Mouse (Mus musculus) spleen, adult 12 weeks (tissue): ENCODE data around the gene Bola2.
"Not testable (repeated sequence)": the region's sequence is repeated elsewhere in the genome, so short reads cannot be mapped to it uniquely, and the experiment has no call there.

Experiments
- DNase-seq: peaks from one replicate; pipeline ENCODE4 v3.0.0; 2022; ENCODE audit warnings: low spot score

Gene Bola2

DNA sequence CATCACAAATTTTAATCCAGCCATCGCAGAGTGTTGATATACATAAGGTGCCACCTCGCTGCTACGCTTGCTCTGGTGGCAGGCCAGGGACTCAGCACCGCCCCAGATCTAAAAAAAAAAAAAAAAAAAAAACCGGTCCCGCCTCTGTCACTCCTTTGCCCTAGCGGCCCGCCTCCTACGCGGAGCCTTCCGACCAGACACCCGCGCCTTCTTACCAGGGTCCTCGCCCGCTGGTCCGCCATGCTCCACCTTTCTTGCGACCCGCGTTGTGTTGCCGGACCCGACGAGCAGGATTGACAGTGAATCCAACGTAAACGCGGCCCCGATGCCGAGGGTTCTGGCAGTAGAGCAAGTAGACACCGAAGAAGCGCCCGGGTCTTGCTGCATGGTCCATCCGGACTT, at the start of gene Bola2:
Gene Bola2 (plus strand): TSS at position 192 of the 402 bp plus-strand sequence.
- no peak for DNase-seq

DNA sequence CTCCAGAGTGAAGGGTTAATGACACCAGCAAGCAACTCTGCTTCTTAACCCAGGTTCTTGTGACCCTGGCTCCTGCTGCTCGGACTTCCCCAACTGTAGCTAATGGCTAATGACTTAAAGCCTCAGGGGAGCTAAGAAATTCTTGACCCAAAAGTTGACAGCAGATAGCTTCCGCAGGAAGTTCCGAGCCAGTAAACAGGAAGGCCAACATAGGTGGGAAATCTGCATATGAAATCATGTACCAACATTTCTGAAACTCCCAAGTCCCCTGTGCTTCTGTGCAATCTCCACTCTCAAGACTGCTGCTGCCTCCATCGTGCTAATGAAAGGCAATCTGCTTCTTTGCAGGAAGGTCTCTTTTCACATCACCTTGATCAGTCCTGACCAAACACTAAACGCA, 49.5 kb upstream of the Bola2 start:
- DNase-seq = no peak

DNA sequence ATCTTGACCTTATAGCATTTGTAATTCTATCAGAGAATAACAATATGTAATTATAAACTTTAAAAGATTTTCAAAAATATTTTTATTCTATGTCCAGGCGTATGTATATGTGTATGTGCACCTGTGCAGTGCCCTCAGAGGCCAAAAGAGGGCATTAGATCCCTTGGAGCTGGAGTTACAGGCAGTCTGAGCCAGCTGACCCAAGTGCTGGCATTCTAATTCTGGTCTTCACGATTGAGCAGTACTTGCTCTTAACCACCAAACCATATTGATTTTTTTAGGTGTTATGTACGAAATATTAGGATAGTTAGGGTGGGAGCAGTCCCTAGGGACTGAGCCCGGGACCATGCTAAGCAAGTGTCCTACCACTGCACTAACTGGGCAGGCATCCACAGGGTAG, 46.7 kb upstream of the Bola2 start:
- no peak for DNase-seq

DNA sequence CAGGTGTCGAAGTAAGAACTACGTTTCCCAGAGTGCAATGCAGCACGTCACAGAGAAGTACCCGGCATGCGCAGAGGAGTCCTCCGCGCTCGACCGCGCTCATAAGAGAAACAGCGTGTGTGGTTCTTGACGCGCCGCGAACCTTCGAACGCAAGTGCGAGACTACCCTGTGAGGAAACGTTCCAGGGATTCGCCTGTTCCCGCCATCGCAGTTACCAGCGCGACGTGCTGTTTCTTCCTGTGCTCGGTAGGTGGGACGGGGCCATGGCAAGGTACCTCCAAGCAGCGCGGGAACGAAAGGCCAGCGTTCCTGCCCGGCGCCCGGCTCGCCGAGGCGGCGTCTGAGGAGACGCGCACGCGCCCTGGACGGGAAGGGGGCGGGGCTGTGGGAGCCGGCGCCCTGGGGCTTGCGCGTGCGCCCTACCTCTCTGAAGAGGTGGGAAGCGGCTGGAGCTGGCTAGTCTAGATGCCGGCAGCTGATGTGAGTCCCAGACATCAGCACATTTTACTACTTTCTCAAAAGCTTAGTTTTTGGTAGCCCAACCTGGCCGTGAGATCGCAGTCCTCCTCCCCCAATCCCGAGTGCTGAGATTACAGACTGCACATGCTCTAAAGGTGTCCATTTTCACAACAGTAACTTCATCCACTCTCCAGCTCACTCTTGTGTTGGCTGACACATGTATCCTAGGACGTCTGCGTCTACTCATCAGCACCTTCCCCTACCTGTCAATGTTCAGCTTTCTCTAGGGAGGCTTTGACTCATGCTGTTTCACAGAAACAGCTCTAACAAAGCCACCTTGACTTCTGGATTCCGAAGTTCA, 45.8 kb upstream of the Bola2 start, which contains the start of gene Sgf29:
Gene Sgf29 (plus strand): TSS at position 79 of the 821 bp plus-strand sequence.
- peak; percentile 90 for DNase-seq

DNA sequence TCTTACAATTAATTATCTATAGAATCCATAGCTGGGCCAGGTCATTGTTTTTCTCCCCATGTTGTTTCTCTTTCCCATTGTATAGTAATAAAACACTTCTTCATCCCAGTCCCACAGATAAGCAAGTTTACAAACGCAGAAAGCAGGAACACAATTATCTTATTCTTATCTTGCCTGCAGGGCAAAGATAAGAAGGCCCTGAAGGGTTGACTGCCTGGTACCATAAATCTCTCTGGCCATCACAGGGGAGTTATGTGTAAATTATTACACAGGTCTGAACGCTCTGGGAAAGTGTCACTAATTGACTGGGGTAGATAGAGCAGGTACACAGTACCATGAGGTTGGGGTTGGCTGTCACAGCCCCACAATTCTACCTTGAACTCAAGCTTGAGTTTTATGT, 44.3 kb upstream of the Bola2 start:
- no peak for DNase-seq

DNA sequence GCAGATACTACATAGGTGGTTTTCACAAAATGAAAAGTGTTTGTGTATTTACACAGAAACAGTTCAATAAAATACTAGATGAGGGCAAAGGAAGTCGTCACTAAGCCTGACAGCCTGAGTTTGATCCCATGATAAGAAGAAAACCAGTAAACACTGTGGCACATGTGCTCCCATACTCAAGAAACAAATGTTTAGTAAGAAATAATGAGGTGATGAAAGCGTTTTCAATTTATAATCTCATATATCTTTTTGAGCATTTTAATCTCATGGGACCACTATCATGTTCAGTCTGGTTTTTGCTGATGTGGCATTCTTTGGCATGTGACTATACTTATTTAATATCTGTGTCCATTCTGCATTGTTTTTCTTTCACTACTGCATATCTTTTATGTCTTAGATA, 41.2 kb upstream of the Bola2 start:
- no peak for DNase-seq

DNA sequence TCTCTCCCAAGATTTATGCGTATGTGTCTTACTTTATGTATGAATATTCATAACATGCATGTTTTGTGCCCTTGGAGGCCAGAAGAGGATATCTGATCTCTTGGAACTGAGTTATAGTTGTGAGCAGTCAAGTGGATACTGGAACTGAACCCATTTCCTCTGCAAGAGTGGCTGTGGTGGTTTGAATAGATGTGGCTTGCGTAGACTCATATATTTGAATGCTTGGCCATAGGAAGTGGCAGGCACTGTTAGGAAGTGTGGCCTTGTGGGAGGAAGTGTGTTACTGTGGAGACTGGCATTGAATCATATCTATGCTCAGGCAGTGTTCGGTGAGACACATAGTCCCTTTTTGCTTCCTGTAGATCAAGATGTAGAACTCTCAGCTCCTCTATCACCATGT, 39.5 kb upstream of the Bola2 start:
- DNase-seq = no peak

DNA sequence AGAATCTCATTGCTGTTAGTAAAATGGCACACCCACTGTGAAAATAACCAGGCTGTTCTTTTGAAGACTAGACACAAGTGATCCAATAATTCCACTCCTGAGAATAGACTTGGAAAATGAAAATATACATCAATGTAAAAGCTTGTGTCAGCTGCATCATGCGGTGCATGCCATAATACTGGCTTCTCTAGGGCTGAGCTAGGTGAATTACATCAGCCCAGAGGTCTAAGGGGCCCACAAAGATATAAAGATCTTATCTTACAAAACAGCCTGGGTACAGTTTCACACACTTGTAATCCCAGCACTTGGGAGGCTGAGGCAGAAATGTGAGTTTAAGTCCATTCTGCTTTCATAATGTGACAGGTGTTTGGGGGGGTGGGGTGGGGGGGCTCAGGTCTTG, 37.7 kb upstream of the Bola2 start:
- no peak for DNase-seq

DNA sequence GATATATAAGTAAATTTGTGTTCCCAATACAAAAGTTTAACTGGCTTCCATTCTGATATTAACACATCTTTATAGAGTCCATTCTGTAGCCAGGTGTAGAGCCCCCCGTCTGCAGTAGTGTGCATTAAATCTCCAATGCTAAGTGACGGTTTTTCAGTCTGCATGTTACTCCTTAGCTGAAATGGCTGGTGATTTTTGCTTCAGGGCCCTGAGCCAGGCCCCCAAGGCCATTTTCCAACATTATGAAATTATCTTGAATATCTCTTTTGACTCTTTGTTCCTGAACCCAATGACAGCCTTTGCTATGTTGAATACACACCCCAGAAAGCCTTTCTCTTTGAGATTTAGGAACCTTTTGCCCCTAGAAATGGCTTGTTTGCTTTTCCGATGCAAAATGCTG, 35.4 kb upstream of the Bola2 start:
- no peak for DNase-seq

DNA sequence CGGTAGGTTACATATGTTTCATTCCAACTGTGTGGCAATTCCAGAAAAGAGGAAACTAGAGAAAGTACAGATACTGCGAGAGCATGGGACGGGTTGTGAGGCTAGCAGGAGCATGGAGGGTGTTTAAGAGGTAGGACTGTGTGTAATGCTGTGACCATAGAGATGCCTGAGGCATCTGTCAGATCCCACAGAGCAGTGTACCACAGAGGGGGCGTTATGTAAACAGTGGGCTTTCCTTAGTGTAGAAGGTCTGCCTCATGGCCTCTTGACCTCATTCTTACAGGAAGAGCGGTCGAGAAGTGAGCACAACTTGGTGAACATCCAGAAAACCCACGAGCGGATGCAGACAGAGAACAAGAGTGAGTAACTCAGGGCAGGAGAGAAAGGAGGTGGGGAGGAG, 31.6 kb upstream of the Bola2 start:
- DNase-seq = no peak

DNA sequence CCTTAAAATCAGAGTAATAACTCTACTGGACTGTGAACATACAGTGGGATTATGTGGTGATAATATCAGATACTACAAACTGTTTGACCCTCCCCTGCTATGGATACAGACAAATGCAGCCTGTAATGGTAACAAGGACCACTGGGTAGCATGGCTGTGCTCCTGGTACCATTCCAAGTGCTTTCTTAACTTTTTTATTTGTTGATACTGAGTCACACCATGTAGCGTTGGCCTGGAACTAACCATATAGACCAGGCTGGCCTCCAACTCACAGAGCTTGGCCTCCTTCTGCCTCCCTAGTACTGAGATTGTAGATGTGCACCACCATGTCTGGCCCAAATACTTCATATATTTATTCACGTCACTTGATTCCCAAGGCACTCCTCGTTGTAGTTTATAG, 29.9 kb upstream of the Bola2 start:
- no peak for DNase-seq

DNA sequence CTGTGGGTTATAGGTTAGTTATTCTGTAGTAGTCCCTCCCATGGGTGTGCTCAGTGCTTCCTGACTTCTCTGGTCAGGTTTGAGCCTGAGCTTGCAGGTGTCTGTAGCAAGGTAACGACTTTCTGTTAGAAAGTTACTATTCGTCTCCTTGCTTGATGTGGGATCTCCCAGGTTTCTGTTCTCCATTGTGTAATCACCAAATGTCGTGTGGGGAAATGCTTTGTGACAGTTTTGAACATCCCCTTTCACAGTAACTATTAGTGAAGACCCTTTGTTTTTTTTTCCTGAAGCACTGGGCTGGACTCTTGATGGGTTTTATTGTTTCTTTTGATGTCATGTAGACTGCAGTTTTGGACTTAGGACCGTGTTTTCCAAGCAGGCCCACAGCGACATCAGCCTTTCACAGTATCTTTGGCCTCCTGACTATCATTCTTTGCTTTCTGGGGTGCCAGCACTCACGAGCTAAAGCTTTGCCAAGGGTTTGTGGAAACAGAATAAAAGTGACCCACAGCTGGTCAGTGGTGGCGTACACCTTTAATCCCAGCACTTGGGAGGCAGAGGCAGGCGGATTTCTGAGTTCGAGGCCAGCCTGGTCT, 27.6 kb upstream of the Bola2 start:
- no peak for DNase-seq

DNA sequence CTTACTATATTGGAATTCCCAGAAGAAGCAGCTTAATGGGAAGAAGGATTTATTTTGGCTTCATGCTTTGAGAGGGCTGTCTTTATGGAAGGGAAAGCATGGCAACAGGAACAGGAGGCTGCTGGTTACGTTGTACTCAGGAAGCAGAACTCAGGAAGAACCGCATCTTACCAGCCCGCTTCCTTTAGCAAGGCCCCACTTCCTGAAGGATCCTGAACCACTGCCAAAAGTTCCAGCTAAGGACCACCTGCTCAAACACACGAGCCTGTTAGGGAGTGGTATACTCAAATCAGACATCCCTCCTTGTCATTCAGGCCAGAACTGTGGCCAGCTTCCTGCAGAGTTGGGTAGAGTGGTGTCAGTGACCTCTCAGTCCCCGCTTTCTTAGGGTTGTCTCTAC, 26.7 kb upstream of the Bola2 start:
- no peak for DNase-seq

DNA sequence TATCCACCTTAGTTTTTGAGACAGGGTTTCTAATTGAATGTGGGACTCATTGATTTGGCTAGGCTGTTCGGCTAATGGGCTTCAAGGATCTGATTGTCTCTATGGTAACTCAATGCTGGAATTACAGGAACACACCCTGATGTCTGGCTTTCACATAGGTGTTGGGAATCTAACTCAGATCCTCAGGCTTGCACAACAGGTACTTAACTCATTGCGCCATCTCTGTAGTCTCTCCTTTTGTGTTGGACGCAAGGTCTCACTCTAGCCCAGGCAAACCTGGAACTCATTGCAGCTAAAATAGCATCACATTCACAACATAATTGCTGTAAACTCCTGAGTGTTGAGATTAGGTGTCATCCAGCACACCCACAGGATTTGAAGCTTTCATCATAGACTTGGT, 25.0 kb upstream of the Bola2 start:
- no peak for DNase-seq

DNA sequence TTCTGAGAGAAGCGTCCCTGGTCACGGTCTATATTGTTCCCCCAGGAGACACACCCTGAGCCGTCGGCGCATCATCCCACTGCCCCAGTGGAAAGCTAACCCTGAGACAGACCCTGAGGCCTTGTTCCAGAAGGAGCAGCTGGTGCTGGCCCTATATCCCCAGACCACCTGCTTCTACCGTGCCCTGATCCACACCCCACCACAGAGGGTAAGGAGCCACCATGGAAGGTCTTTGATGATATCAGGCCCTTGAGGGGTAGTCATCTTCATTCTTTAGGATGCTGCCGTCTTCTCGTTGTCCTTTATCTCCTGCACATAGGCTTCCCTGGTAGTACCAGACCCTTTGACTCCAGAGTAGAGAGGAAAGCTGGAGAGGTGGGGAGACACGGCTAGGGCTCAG, 23.1 kb upstream of the Bola2 start:
- no peak for DNase-seq

DNA sequence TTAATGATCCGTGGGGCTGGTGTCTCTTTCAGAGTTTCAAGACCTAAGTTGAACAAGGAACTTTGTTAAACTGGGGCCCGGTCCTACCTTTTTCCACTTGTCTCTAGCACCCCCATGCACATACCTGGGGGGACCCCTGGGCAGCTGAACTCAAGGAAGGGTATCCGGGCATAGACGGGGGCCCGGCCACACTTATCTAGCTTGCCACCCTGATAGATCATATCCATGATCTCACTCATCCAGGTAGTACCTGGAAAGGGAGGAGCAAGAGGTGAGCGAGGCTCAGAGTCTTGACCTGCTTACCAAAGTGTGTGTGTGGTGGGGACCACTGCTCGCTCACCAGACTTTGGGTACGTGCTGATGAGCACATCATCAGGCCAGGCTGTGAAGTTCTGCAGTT, 20.1 kb upstream of the Bola2 start:
- no peak for DNase-seq

DNA sequence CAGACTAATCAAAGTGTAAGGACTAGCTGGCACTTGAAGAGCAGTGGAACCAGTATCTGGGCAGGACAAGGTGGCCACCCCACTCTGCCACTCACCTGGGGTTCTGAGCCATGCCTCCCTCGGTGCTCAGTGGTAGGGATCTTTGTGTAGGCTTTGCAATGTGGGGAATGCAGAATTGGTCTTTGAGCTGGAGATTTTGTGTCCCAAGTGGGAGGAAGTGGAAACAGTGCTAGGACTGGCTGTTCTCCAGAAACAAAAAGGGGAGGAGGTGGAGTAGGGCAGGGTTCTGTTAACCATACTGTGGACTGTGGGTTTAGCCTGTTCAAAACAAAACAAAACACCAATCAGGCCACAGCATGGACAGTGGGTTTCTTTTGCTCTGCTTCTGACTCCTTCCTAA, 19.0 kb upstream of the Bola2 start, which contains the start of gene Sult1a1:
Gene Sult1a1 (minus strand): TSS at position 226 of the 400 bp plus-strand sequence.
- DNase-seq = no peak

DNA sequence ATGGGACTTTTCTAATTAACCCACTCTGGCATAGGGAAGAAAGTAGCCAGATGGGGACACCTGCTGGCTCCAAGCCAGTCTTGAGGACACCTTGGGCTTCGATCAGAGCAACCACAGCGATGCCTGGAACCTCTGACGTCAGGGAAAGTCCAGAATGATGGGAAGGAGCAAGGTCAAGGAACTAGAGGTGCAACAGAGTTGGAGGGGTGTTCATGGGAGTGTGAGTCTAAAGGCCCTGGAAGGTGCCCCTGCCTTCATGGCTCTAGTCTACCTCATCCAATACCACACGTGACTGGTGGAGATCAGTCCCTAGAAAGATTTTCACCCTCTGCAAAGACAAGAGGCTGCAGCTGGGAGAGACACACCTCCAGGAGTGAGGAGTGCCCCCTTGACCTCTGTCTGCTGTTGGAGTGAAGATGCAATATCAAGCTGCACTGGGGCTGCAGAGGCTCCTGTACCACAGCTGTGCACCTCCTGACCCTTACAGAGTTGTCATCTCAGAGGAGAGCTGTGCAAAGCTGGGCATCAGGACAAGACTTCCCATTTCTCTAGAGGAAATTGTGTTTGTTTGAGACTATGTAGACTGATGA, 18.5 kb upstream of the Bola2 start:
- DNase-seq = no peak

DNA sequence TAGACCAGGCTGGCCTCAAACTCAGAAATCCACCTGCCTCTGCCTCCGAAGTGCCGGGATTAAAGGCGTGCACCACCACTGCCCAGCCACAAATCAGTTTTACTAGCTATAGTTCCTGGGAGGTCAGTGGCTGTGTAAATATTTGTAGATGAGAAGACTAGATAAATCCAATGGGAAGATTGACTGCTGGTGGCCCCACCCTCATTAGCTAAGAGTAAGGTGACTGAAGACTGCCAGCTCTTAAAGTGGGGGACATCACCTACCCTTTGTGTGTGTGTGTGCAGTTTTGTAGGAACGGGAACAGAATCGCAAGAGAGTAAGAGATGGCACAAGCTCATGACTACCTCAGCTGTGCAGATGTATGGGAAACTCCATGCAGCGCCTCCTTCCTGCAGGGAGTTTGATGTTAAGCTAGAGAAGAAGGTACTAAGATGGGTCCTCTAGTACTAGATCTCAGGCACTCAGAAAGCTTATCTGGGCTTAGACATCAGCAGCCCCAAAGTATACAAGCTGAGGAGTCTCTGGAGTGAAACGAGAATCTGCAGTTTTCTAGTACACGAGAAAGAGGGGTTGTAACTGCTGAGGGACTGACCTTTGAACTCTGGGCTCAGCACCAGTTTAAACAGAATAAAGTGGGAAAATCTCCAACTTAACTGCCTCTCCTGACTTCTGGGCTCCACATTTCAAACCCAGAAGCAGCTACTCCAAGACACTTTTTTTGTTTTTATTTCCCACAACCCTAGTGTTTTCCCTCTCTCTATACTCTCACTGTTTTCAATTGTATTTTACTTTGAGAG, 16.5 kb upstream of the Bola2 start:
- DNase-seq = no peak

DNA sequence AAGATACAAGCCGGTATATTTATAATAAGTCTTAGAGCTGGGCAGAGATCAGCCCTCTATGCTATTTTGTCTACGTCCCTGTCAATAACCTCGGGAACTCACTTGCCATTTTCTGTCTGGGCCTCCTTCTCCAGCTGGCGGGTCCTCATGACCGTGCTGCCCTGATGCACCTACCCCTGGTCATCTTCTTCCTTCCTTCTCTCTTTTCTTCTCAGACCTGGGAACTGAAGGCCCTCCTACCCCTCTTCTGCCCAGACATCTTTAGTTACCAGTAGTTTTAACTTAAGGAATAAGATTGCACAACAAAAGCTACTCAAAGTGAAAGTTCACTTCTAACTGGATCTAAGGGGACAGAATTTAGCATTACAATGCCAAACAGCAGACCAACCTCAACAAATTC, 15.5 kb upstream of the Bola2 start:
- DNase-seq = no peak

DNA sequence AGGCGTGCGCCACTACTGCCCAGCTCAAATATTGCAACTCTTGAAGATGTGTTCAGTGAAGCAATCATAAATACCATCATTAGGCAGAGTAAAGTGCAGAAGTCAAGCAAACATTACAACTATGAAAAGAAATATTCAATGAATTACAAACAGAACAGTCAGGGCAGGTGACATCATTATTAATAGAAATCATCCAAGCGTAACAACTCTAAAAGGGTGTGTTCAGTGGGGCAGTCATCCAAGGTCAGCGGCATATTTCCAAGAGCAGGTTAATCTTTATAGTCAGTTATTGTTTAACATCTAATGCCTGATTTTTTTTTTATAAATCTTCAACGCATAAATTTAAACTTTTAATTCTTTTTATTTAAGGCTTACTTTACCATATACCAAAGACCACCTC, 14.0 kb upstream of the Bola2 start:
- no peak for DNase-seq

DNA sequence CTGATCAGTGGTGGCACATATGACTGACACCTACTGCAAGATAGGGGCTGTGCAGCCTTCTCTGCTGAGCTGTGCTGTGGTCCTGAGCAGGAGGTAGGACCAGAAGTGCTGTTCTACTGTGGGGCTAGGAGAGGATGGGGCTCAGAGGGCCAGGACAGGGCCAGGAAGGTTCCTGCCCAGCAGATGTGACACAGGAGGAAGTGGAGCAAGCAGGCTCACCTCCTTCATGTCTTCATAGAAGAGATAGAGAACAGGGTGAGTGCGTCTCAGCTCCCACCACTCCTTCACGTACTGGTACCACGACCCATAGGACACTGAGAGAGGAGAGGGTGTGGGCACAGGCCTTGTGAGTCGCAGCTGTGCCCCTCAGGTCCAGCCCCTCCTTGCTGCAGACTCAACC, 7.0 kb upstream of the Bola2 start:
- DNase-seq = not testable (repeated sequence)

DNA sequence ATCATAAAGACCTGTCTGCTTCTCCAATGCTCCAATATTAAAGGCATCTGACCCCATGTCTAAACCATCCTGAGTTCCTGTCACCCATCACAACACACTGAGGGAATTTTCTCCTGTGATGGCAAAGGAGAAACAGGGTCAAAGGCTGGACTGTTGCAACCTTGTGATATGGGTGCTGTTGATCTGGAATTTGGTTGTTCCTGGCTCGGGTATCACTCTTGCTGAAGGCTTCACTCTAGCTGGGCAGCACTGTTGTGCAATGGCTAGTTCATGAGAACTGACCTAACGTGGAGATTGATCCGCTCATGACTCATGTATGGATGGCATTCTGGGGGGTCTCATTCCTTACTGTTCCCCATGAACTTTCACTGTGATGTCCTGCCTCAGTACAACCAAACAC, 6.2 kb upstream of the Bola2 start:
- no peak for DNase-seq
